In genomic region chr11:120630881-120631725, GRCm38 (mm10) we compare ENCODE assay signal across 7 mouse cellular contexts. TPM values are rescaled to one million over a fixed set of nuclear protein-coding genes. Genes with fewer than 3 reads are reported as not detected.
DNase-seq lines count a peak whose midpoint lies in the region; ATAC-seq and TF ChIP-seq lines count a peak whose summit lies in the region.

No protein-coding gene starts in this region.

- TF ChIP-seq POLR2A in CH12.LX (IDR thresholded peaks at IDR 0.05; ENCODE audit: low read depth, low read length), result 0 out of 2 replicates have a peak, but pooled peaks have one; percentile 14

- H3K79me3 ChIP-seq in C2C12 (ENCODE audit: low read depth), result peaks cover 73% of the 10 kb centered on the region

- TF ChIP-seq CTCF in C2C12 (IDR thresholded peaks at IDR 0.05; ENCODE audit: control insufficient read depth, insufficient read depth, insufficient read length) (no peak), CH12.LX (conservative IDR thresholded peaks at IDR 0.05 in 1 of 2, IDR thresholded peaks at IDR 0.05 in 1 of 2; ENCODE audit: low read depth in 2 of 2, low read length in 2 of 2) (no peak)

- no peaks in the 10 kb centered on the region for H3K27me3 ChIP-seq in C2C12 (ENCODE audit: control insufficient read depth, insufficient read depth, insufficient read length)
- no peaks in the 10 kb centered on the region for H3K27me3 ChIP-seq in CH12.LX (replicated peaks)
- H3K27me3 ChIP-seq in forebrain, embryonic 15.5 days, result no peaks in the 10 kb centered on the region
- H3K27me3 ChIP-seq in neural tube, embryonic 15.5 days (replicated peaks), result no peaks in the 10 kb centered on the region

- ATAC-seq in forebrain, embryonic 15.5 days (replicated peaks), result no peak
- no peak for ATAC-seq in neural tube, embryonic 15.5 days (ENCODE audit: low FRiP score)

- H3K4me2 ChIP-seq in CH12.LX (ENCODE audit: insufficient read depth, low read depth, poor library complexity, severe bottlenecking), result peak overlapping the region; percentile 87
- peak overlapping the region; percentile 90; the same call in 1 of the 2 replicates for H3K4me2 ChIP-seq in forebrain, embryonic 15.5 days (replicated peaks)
- H3K4me2 ChIP-seq in neural tube, embryonic 15.5 days, result peak overlapping the region; percentile 85

- peak overlapping the region; percentile 74 for H3K27ac ChIP-seq in CH12.LX (ENCODE audit: insufficient read depth, low read depth)
- no peak overlapping the region for H3K27ac ChIP-seq in forebrain, embryonic 15.5 days (replicated peaks)
- peak overlapping the region; percentile 6; the same call in 1 of the 2 replicates for H3K27ac ChIP-seq in neural tube, embryonic 15.5 days (replicated peaks)

- WGBS in forebrain, embryonic 15.5 days, result 50% methylated on average over 7 of the region's 7 CpGs
- 44% methylated on average over 7 of the region's 7 CpGs for WGBS in neural tube, embryonic 15.5 days

- peaks cover 34 to 62% of the 10 kb centered on the region in 2 experiments for H3K4me1 ChIP-seq in CH12.LX (ENCODE audit: control insufficient read depth in 1 of 2, insufficient read depth in 2 of 2)
- peaks cover 35% of the 10 kb centered on the region for H3K4me1 ChIP-seq in forebrain, embryonic 15.5 days
- peaks cover 50% of the 10 kb centered on the region for H3K4me1 ChIP-seq in neural tube, embryonic 15.5 days

- H3K9me3 ChIP-seq in CH12.LX (replicated peaks; ENCODE audit: low read length), result no peaks in the 10 kb centered on the region
- no peaks in the 10 kb centered on the region for H3K9me3 ChIP-seq in forebrain, embryonic 15.5 days
- no peaks in the 10 kb centered on the region for H3K9me3 ChIP-seq in neural tube, embryonic 15.5 days (replicated peaks)

- peak overlapping the region; percentile 15 for H3K4me3 ChIP-seq in C2C12 (ENCODE audit: insufficient read depth, poor library complexity, severe bottlenecking)
- H3K4me3 ChIP-seq in CH12.LX (replicated peaks in 1 of 3; ENCODE audit: low read depth in 2 of 3, low read length in 2 of 3, poor library complexity in 1 of 3), result peak overlapping the region; percentile 12 to 83 (median 74)
- H3K4me3 ChIP-seq in forebrain, embryonic 15.5 days, result peak overlapping the region; percentile 58; the same call in 1 of the 2 replicates
- H3K4me3 ChIP-seq in neural tube, embryonic 15.5 days (replicated peaks), result peak overlapping the region; percentile 96

- intact Hi-C loops in left cerebral cortex, postnatal 10 days (cut with DNase I), result no loop called here

- no peak for DNase-seq in CH12.LX (ENCODE audit: extremely low read depth)
- DNase-seq in kidney, postnatal 36 days, result peak; percentile 66 to 79
- DNase-seq in left cerebral cortex, postnatal 10 days (ENCODE audit: extremely low spot score in 1 of 2, low spot score in 2 of 2), result no peak
- no peak for DNase-seq in layer of hippocampus, postnatal 10 days (ENCODE audit: low spot score in 2 of 2)

- in situ Hi-C loops in CH12.LX (cut with MboI; ENCODE audit: low pct_ligation_motif_present, low pct_unique_long_range_greater_than_20kb, low sequenced_read_pairs), result no loop called here

- no peak for TF ChIP-seq RAD21 in CH12.LX (IDR thresholded peaks at IDR 0.05; ENCODE audit: low read depth, low read length)

- dilution Hi-C loops in CH12.LX (cut with MboI; ENCODE audit: extremely low pct_ligation_motif_present, extremely low pct_unique_long_range_greater_than_20kb, low sequenced_read_pairs), result no loop called here

- no peak for TF ChIP-seq EP300 in CH12.LX (IDR thresholded peaks at IDR 0.05; ENCODE audit: low read length)

- H3K79me2 ChIP-seq in C2C12 (ENCODE audit: control insufficient read depth, insufficient read depth) (peaks cover 95% of the 10 kb centered on the region), CH12.LX (replicated peaks; ENCODE audit: control insufficient read depth, extremely low read depth, insufficient read depth, poor library complexity, severe bottlenecking) (peaks cover 39% of the 10 kb centered on the region)

- H3K36me3 ChIP-seq in C2C12 (ENCODE audit: control insufficient read depth, insufficient read depth) (peaks cover 34% of the 10 kb centered on the region), CH12.LX (replicated peaks in 1 of 2; ENCODE audit: control insufficient read depth in 1 of 2, insufficient read depth in 1 of 2, low read length in 1 of 2) (peaks cover 22 to 31% of the 10 kb centered on the region in 2 experiments)
- peaks cover 22% of the 10 kb centered on the region for H3K36me3 ChIP-seq in forebrain, embryonic 15.5 days
- peaks cover 18% of the 10 kb centered on the region for H3K36me3 ChIP-seq in neural tube, embryonic 15.5 days

- peak overlapping the region; percentile 44 for H3ac ChIP-seq in C2C12 (ENCODE audit: control insufficient read depth, insufficient read length, low read depth)

- peak overlapping the region; percentile 96 for H3K9ac ChIP-seq in CH12.LX (ENCODE audit: insufficient read depth, low read depth)
- no peak overlapping the region; the same call in 1 of the 2 replicates for H3K9ac ChIP-seq in forebrain, embryonic 15.5 days (replicated peaks)
- H3K9ac ChIP-seq in neural tube, embryonic 15.5 days (replicated peaks), result peak overlapping the region; percentile 87; the same call in 1 of the 2 replicates

TF ChIP-seq in C2C12, 6 proteins besides CTCF, POLR2A, EP300 and RAD21:
- no peak for TF ChIP-seq USF1 (IDR thresholded peaks at IDR 0.05; ENCODE audit: low read depth)
- no peak for TF ChIP-seq CEBPB (IDR thresholded peaks at IDR 0.05; ENCODE audit: low read depth)
- TF ChIP-seq MYOG (IDR thresholded peaks at IDR 0.05; ENCODE audit: control insufficient read depth, extremely low read depth, insufficient read length), result no peak
- no peak for TF ChIP-seq FOSL1 (IDR thresholded peaks at IDR 0.05; ENCODE audit: insufficient read depth, low read length, poor library complexity, severe bottlenecking)
- no peak for TF ChIP-seq MYOD1 (IDR thresholded peaks at IDR 0.05; ENCODE audit: control insufficient read depth, insufficient read length, low read depth)
- no peak for TF ChIP-seq MAX (IDR thresholded peaks at IDR 0.05)

TF ChIP-seq in CH12.LX, 34 proteins besides CTCF, POLR2A, EP300 and RAD21 (continues in another document):
- 0 out of 2 replicates have a peak, but pooled peaks have one; percentile 19 for TF ChIP-seq JUND (conservative IDR thresholded peaks at IDR 0.05; ENCODE audit: low read depth, low read length)
- peak; percentile 23; the same call in 1 of the 2 replicates for TF ChIP-seq BHLHE40 (IDR thresholded peaks at IDR 0.05; ENCODE audit: low read depth, low read length)
- no peak; the same call in 1 of the 2 replicates for TF ChIP-seq MXI1 (IDR thresholded peaks at IDR 0.05; ENCODE audit: low read depth, low read length)
- 0 out of 2 replicates have a peak, but pooled peaks have one; percentile 6 for TF ChIP-seq ELF1 (IDR thresholded peaks at IDR 0.05; ENCODE audit: low read depth, low read length)
- TF ChIP-seq USF1 (IDR thresholded peaks at IDR 0.05; ENCODE audit: low read depth, low read length), result no peak
- TF ChIP-seq MAX (IDR thresholded peaks at IDR 0.05; ENCODE audit: low read length), result 0 out of 2 replicates have a peak, but pooled peaks have one; percentile 19

RNA-seq across cellular contexts. Expression of gene Mafg, which starts 2.3 kb away (rescaled TPM):
- polyA plus RNA-seq in C2C12 (2012; fragmentation: generic; extraction: Trizol), result 33.3 TPM
- 26.4 and 29.3 TPM in 2 replicates for total RNA-seq in CH12.LX (2012; rRNA removed)
- 14.6 and 17.0 TPM in 2 replicates for total RNA-seq in CH12.LX (2014; rRNA removed)
- polyA plus RNA-seq in CH12.LX (2012; ENCODE audit: insufficient read length, low read depth), result 62.1 and 63.7 TPM in 2 replicates
- 42.1 and 44.1 TPM in 2 replicates for polyA plus RNA-seq in forebrain, embryonic 15.5 days (2015; fragmentation: Nextera tagmentation; extraction: Ambion mirVana)
- 40.1 and 41.0 TPM in 2 replicates for polyA plus RNA-seq in neural tube, embryonic 15.5 days (2015; fragmentation: Nextera tagmentation; extraction: Ambion mirVana)
- 10 to 100 TPM; 84.4 to 84.7 TPM for total RNA-seq in left cerebral cortex, postnatal 10 days (2021)
- total RNA-seq in layer of hippocampus, postnatal 10 days (2021), result 10 to 100 TPM; 79.3 to 86.7 TPM

RNA-seq across cellular contexts. Expression of gene Sirt7, which starts 6.1 kb away (rescaled TPM):
- 21.9 TPM for polyA plus RNA-seq in C2C12 (2012; fragmentation: generic; extraction: Trizol)
- total RNA-seq in CH12.LX (2012; rRNA removed), result 75.2 and 87.1 TPM in 2 replicates
- 71.7 and 74.4 TPM in 2 replicates for total RNA-seq in CH12.LX (2014; rRNA removed)
- polyA plus RNA-seq in CH12.LX (2012; ENCODE audit: insufficient read length, low read depth), result 84.4 and 91.3 TPM in 2 replicates
- polyA plus RNA-seq in forebrain, embryonic 15.5 days (2015; fragmentation: Nextera tagmentation; extraction: Ambion mirVana), result 51.4 and 53.1 TPM in 2 replicates
- 43.2 and 45.1 TPM in 2 replicates for polyA plus RNA-seq in neural tube, embryonic 15.5 days (2015; fragmentation: Nextera tagmentation; extraction: Ambion mirVana)
- 10 to 100 TPM; 37.5 to 40.6 TPM for total RNA-seq in left cerebral cortex, postnatal 10 days (2021)
- 10 to 100 TPM; 33.5 to 39.7 TPM for total RNA-seq in layer of hippocampus, postnatal 10 days (2021)

RNA-seq across cellular contexts. Expression of gene Pycr1, which starts 12.5 kb away (rescaled TPM):
- polyA plus RNA-seq in C2C12 (2012; fragmentation: generic; extraction: Trizol) (16.1 TPM), CH12.LX (2012; ENCODE audit: insufficient read length, low read depth) (27.2 and 32.3 TPM in 2 replicates)
- total RNA-seq in CH12.LX (2012; rRNA removed) (26.2 and 75.3 TPM in 2 replicates), CH12.LX (2014; rRNA removed) (18.3 and 21.0 TPM in 2 replicates)
- 30.9 and 35.3 TPM in 2 replicates for polyA plus RNA-seq in forebrain, embryonic 15.5 days (2015; fragmentation: Nextera tagmentation; extraction: Ambion mirVana)
- polyA plus RNA-seq in neural tube, embryonic 15.5 days (2015; fragmentation: Nextera tagmentation; extraction: Ambion mirVana), result 19.1 and 20.8 TPM in 2 replicates
- 1 to 10 TPM; 3.0 to 3.8 TPM for total RNA-seq in left cerebral cortex, postnatal 10 days (2021)
- total RNA-seq in layer of hippocampus, postnatal 10 days (2021), result 1 to 10 TPM; 3.5 to 5.3 TPM

RNA-seq across cellular contexts. Expression of gene Pcyt2, which starts 13.4 kb away (rescaled TPM):
- polyA plus RNA-seq in C2C12 (2012; fragmentation: generic; extraction: Trizol) (51.5 TPM), CH12.LX (2012; ENCODE audit: insufficient read length, low read depth) (155 and 158 TPM in 2 replicates)
- total RNA-seq in CH12.LX (2012; rRNA removed) (166 and 175 TPM in 2 replicates), CH12.LX (2014; rRNA removed) (149 and 154 TPM in 2 replicates)
- 167 and 174 TPM in 2 replicates for polyA plus RNA-seq in forebrain, embryonic 15.5 days (2015; fragmentation: Nextera tagmentation; extraction: Ambion mirVana)
- polyA plus RNA-seq in neural tube, embryonic 15.5 days (2015; fragmentation: Nextera tagmentation; extraction: Ambion mirVana), result 224 and 248 TPM in 2 replicates
- total RNA-seq in left cerebral cortex, postnatal 10 days (2021), result 100 to 1,000 TPM; 130 TPM
- 100 to 1,000 TPM; 132 to 145 TPM for total RNA-seq in layer of hippocampus, postnatal 10 days (2021)

RNA-seq across cellular contexts. Expression of gene Myadml2, which starts 16.9 kb away (rescaled TPM):
- not detected for polyA plus RNA-seq in C2C12 (2012; fragmentation: generic; extraction: Trizol)
- 0.68 and 0.88 TPM in 2 replicates for total RNA-seq in CH12.LX (2012; rRNA removed)
- total RNA-seq in CH12.LX (2014; rRNA removed), result not detected in 2 replicates
- polyA plus RNA-seq in CH12.LX (2012; ENCODE audit: insufficient read length, low read depth), result not detected in 2 replicates
- polyA plus RNA-seq in forebrain, embryonic 15.5 days (2015; fragmentation: Nextera tagmentation; extraction: Ambion mirVana), result 0.47 TPM in 1 of 2 replicates, not detected in the other
- polyA plus RNA-seq in neural tube, embryonic 15.5 days (2015; fragmentation: Nextera tagmentation; extraction: Ambion mirVana), result 2.5 and 2.6 TPM in 2 replicates
- 1 to 10 TPM; 3.1 to 3.5 TPM for total RNA-seq in left cerebral cortex, postnatal 10 days (2021)
- total RNA-seq in layer of hippocampus, postnatal 10 days (2021), result 1 to 10 TPM; 1.1 to 2.1 TPM

Comparison
In these comparisons a context has a peak if more than half of its experiments do, and no peak if none do; other contexts are left out.
1. H3K4me3 ChIP-seq: peak in every context shown above with its lines; median percentile 96 in neural tube, embryonic 15.5 days; 74 in CH12.LX; 58 in forebrain, embryonic 15.5 days; 15 in C2C12.
2. DNase-seq: peak in kidney, postnatal 36 days (2 of 2); none in CH12.LX (single experiment), left cerebral cortex, postnatal 10 days (0 of 2) and layer of hippocampus, postnatal 10 days (0 of 2).
3. Peak in every context shown above with its lines, with median percentiles within 50 percentile points of each other: H3K4me2 ChIP-seq.